Mouse (Mus musculus) mesoderm, embryonic 11.5 days (tissue): ENCODE measurements around the gene Itm2a.
A peak's percentile ranks its signal among the peaks of the same experiment; 100 is the strongest.

ENCODE experiments used
- DNase-seq: peaks from one replicate; pipeline ENCODE4 v3.0.0-alpha.2; 2012; ENCODE audit warnings: low read depth, low spot score

The Itm2a gene

GRCm38 (mm10) chrX:107402915-107403912, at the start of gene Itm2a:
TSS of gene Itm2a (minus strand) at chrX:107403376.
- DNase-seq, result peak; percentile 67

- peak; percentile 25 for DNase-seq
Observed at GRCm38 (mm10) chrX:107435887-107436286, 32.7 kb upstream of the Itm2a start.

- no peak for DNase-seq
Observed at GRCm38 (mm10) chrX:107421304-107421703, 18.1 kb upstream of the Itm2a start.

- peak; percentile 35 for DNase-seq
Observed at GRCm38 (mm10) chrX:107417345-107417744, 14.2 kb upstream of the Itm2a start.

- no peak for DNase-seq
Observed at GRCm38 (mm10) chrX:107415999-107416398, 12.8 kb upstream of the Itm2a start.

- peak; percentile 29 for DNase-seq
Observed at GRCm38 (mm10) chrX:107402481-107402880, 695 bp downstream of the Itm2a start.

GRCm38 (mm10) chrX:107399087-107399486, 4.1 kb downstream of the Itm2a start:
- DNase-seq, result no peak

GRCm38 (mm10) chrX:107393256-107393655, 9.9 kb downstream of the Itm2a start:
- no peak for DNase-seq

- DNase-seq, result no peak
Observed at GRCm38 (mm10) chrX:107375329-107375728, 27.8 kb downstream of the Itm2a start.
